Mouse (Mus musculus) mature B cell (primary cell): ENCODE measurements around the gene Mpv17.

Source experiments
- in situ Hi-C: fragments of 300-500 bp; cut with MboI; formaldehyde crosslinking; loops from 2 replicates; pipeline ENCODE4 v1.14.3; 2019

The Mpv17 gene

GRCm38 (mm10) chr5:31105814-31106335 lies 48.2 kb downstream of the Mpv17 start, which contains the start of gene Dnajc5g:
Gene Dnajc5g (plus strand): TSS chr5:31106285.
- in situ Hi-C loops, result no loop called here

- in situ Hi-C loops, result no loop called here
Observed at GRCm38 (mm10) chr5:31095711-31096480, 58.2 kb downstream of the Mpv17 start.

GRCm38 (mm10) chr5:31094799-31095691 lies 59.0 kb downstream of the Mpv17 start:
- in situ Hi-C loops, result no loop called here

GRCm38 (mm10) chr5:31094100-31094798 lies 59.8 kb downstream of the Mpv17 start:
- in situ Hi-C loops, result no loop called here

- in situ Hi-C loops, result no loop called here
Observed at GRCm38 (mm10) chr5:31093151-31094041, 60.7 kb downstream of the Mpv17 start.

GRCm38 (mm10) chr5:31092231-31092975 lies 61.6 kb downstream of the Mpv17 start:
- in situ Hi-C loops, result no loop called here
